Mouse (Mus musculus): Measurements from ENCODE around the gene Ralgapa2. TPM values are rescaled to one million over a fixed set of nuclear protein-coding genes. Genes with fewer than 3 reads are reported as not detected.

Ralgapa2 gene
- total and polyA plus RNA-seq, 2 experiments from 2014 or later: 6.8 to 32.9 TPM

DNA sequence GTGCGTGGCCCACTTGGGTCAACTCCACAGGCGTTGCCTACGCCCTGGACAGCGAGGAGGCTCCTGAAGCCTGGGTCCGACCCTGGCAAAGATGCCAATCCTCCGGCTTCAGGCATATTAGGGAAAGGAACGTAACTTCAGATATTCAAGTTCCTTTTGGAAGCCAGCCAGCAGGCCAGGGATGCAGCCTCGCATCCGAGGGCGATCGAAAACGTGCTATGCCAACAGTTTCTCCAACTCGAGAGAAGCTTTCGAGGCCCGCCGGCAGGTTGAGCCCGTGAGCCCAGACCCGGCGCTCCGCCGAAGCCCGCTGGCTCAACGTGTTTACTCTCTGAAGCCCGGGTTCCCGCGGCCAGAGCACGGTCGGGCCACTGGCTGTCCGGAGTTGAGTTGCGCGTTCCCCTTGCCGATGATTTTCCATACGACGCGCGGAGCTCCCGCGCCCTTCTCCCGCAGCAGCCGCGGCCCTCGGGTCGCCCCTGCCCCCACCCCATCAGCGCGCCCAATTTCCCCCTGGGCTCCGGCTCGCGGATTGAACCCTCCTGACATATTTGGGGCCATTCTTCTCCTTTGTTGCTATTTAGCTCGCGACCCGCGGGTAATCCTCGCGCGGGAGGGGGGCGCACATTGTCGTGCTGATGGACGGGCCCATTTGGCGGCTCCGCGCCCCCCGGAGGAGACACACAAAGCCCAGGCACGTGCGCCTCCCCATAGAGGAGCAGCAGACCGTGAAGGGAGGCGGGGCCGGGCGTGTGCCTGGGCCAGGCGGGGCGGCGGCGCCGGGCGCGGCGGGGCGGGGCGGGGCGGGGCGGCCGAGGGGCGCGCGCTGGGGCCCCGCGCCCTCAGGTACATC is 290.8 kb downstream of the Ralgapa2 start, which contains the start of gene Insm1:
Gene Insm1 (plus strand): TSS at position 846 of the 853 bp plus-strand sequence.
- H3K9ac ChIP-seq: peak within 1 kb of the TSS; percentile 84
- no peaks in the 10 kb centered on the region for H3K9me3 ChIP-seq (ENCODE audit: low read length)
- H3K4me1 ChIP-seq (ENCODE audit: insufficient read depth): peaks cover 8% of the 10 kb centered on the region
- H3K36me3 ChIP-seq (ENCODE audit: insufficient read depth): no peaks in the 10 kb centered on the region
- ATAC-seq: peak; percentile 71
- H3K27ac ChIP-seq (ENCODE audit: low read depth, low read length): peak within 1 kb of the TSS; percentile 94
- H3K4me2 ChIP-seq (ENCODE audit: low read depth): peak within 1 kb of the TSS; percentile 93
- no peaks in the 10 kb centered on the region for H3K27me3 ChIP-seq (ENCODE audit: insufficient read depth, low read length)
- peak; percentile 33; the same call in 1 of the 2 replicates for TF ChIP-seq CTCF (IDR thresholded peaks at IDR 0.05; ENCODE audit: low read depth)
- DNase-seq: peak; percentile 87
- peak within 1 kb of the TSS; percentile 80 for H3K4me3 ChIP-seq (ENCODE audit: low read depth, low read length)
- WGBS: under 1% methylated on average over 85 of the region's 86 CpGs

DNA sequence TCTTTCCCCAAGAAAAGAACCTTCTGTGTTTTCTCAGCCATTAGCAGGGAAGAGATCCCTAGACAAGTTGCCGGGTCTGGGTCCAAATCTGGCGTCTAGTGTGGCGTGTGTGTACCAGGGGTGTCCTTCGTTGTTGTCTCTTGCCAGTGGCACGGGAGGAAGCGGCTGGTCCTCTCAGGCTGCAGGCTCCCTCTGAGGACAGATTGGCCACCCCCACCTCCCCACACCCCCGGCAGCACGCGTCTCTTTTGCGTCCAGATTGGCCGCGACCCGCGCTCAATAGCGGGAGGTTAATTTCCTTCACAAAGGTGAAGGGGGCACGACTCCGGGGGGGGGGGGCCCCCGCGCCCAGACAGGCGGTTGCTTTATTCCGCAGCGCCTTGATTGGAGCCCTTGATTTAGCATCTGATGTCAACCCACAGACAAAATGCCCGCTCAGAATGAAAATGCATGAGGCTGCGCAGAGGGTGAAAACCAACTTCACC is 291.5 kb downstream of the Ralgapa2 start:
- H3K27me3 ChIP-seq (ENCODE audit: insufficient read depth, low read length): no peaks in the 10 kb centered on the region
- ATAC-seq (no peak), DNase-seq (peak; percentile 64)
- no peaks in the 10 kb centered on the region for H3K36me3 ChIP-seq (ENCODE audit: insufficient read depth)
- peak overlapping the region; percentile 80 for H3K4me3 ChIP-seq (ENCODE audit: low read depth, low read length)
- peak overlapping the region; percentile 93 for H3K4me2 ChIP-seq (ENCODE audit: low read depth)
- WGBS: 2% methylated on average over 24 of the region's 24 CpGs
- peak overlapping the region; percentile 94 for H3K27ac ChIP-seq (ENCODE audit: low read depth, low read length)
- peak overlapping the region; percentile 84 for H3K9ac ChIP-seq
- no peak for TF ChIP-seq CTCF (IDR thresholded peaks at IDR 0.05; ENCODE audit: low read depth)
- peaks cover 8% of the 10 kb centered on the region for H3K4me1 ChIP-seq (ENCODE audit: insufficient read depth)
- H3K9me3 ChIP-seq (ENCODE audit: low read length): no peaks in the 10 kb centered on the region

DNA sequence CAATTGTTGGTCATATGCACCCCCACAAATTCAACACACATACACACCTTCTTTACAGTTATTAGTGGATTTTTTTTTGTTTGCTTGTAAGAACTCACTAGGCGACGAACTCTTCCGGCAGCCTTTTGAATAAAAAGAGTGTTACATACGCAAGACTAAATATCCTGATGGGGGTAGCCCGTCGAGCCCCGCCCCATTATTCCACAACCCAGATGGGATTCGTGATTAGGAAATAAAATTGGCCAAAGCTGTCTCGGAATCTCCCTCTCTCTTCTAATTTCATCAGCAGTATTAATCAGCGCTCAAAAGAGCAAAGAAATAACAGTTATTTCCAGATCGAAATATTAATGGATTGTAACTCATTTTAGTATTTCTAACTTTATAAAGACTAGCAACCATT is 292.4 kb downstream of the Ralgapa2 start:
- ATAC-seq: no peak
- H3K36me3 ChIP-seq (ENCODE audit: insufficient read depth): no peaks in the 10 kb centered on the region
- H3K27me3 ChIP-seq (ENCODE audit: insufficient read depth, low read length): no peaks in the 10 kb centered on the region
- H3K4me1 ChIP-seq (ENCODE audit: insufficient read depth): peaks cover 8% of the 10 kb centered on the region
- peak overlapping the region; percentile 9; the same call in 1 of the 2 replicates for H3K4me3 ChIP-seq (ENCODE audit: low read depth, low read length)
- H3K4me2 ChIP-seq (ENCODE audit: low read depth): peak overlapping the region; percentile 20; the same call in 1 of the 2 replicates
- 14% methylated on average over 11 of the region's 11 CpGs for WGBS
- peak overlapping the region; percentile 40; the same call in 1 of the 2 replicates for H3K27ac ChIP-seq (ENCODE audit: low read depth, low read length)
- TF ChIP-seq CTCF (IDR thresholded peaks at IDR 0.05; ENCODE audit: low read depth): no peak
- peak; percentile 40 for DNase-seq
- H3K9me3 ChIP-seq (ENCODE audit: low read length): no peaks in the 10 kb centered on the region
- no peak overlapping the region for H3K9ac ChIP-seq

DNA sequence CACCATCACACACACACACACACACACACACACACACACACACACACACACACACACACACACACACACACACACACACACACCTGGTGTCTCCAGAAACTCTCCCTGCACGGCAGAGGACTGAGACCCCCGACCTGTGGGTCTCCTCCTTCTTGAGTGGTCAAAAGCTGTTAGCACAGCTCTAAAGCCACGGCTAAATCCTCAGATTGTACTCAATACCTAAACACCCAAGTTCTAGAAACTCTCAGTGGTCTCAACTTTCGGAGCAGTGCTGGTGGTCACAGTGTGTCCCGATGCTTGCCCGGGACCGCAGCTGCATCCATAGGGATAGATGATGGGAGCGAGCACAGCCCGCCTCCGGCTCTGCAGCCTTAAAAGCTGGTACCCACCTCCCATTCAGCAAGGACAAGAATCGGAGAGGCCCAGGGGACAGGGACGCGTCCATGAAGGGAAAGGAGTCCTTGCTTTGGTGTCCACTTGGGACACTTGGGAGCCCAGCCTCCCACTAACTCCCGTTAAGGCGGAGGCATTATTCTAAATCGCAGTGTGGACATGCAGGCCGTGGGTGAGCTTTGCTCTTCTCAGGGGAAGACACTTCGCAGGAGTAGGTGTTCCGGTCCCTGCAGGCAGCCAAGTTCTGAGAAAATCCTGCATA is 293.1 kb downstream of the Ralgapa2 start:
- H3K27me3 ChIP-seq (ENCODE audit: insufficient read depth, low read length): no peaks in the 10 kb centered on the region
- H3K27ac ChIP-seq (ENCODE audit: low read depth, low read length): peak overlapping the region; percentile 40; the same call in 1 of the 2 replicates
- peaks cover 8% of the 10 kb centered on the region for H3K4me1 ChIP-seq (ENCODE audit: insufficient read depth)
- no peak overlapping the region for H3K9ac ChIP-seq
- no peak for TF ChIP-seq CTCF (IDR thresholded peaks at IDR 0.05; ENCODE audit: low read depth)
- H3K4me3 ChIP-seq (ENCODE audit: low read depth, low read length): peak overlapping the region; percentile 9; the same call in 1 of the 2 replicates
- ATAC-seq: no peak
- no peaks in the 10 kb centered on the region for H3K36me3 ChIP-seq (ENCODE audit: insufficient read depth)
- DNase-seq: peak; percentile 54
- no peaks in the 10 kb centered on the region for H3K9me3 ChIP-seq (ENCODE audit: low read length)
- WGBS: 15% methylated on average over 19 of the region's 19 CpGs
- H3K4me2 ChIP-seq (ENCODE audit: low read depth): peak overlapping the region; percentile 54

DNA sequence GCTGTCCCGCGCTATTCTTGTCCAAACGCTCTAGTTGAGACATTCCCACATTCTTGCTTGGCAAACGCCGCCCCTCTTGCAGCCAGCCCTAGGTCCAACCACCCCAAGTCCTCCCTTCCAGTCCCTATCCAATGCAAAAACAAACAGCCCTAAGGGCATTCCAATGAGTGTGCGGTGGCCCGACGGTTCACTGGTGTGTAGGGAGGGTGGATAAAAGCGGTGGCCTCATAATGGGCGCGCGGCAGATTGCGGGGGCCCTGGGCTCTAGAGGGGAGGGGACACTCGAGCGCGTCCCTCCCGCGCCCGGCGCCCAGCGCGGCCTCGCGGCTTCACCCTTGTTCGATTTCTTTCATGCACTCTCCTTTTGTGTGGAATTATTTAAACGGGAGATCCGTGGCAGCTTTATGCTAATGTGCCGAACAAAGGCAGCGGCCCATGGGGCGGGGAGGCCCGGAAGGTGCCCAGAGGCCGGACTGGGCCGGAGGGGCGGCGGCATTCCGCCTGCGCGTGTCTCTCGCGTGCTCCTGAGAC is 293.9 kb downstream of the Ralgapa2 start:
- 3% methylated on average over 40 of the region's 40 CpGs for WGBS
- peak overlapping the region; percentile 54 for H3K27ac ChIP-seq (ENCODE audit: low read depth, low read length)
- no peaks in the 10 kb centered on the region for H3K9me3 ChIP-seq (ENCODE audit: low read length)
- peaks cover 8% of the 10 kb centered on the region for H3K4me1 ChIP-seq (ENCODE audit: insufficient read depth)
- no peaks in the 10 kb centered on the region for H3K27me3 ChIP-seq (ENCODE audit: insufficient read depth, low read length)
- H3K9ac ChIP-seq: peak overlapping the region; percentile 46; the same call in 1 of the 2 replicates
- ATAC-seq (no peak), DNase-seq (peak; percentile 53)
- H3K4me2 ChIP-seq (ENCODE audit: low read depth): peak overlapping the region; percentile 54
- TF ChIP-seq CTCF (IDR thresholded peaks at IDR 0.05; ENCODE audit: low read depth): no peak
- H3K36me3 ChIP-seq (ENCODE audit: insufficient read depth): no peaks in the 10 kb centered on the region
- peak overlapping the region; percentile 24 for H3K4me3 ChIP-seq (ENCODE audit: low read depth, low read length)

DNA sequence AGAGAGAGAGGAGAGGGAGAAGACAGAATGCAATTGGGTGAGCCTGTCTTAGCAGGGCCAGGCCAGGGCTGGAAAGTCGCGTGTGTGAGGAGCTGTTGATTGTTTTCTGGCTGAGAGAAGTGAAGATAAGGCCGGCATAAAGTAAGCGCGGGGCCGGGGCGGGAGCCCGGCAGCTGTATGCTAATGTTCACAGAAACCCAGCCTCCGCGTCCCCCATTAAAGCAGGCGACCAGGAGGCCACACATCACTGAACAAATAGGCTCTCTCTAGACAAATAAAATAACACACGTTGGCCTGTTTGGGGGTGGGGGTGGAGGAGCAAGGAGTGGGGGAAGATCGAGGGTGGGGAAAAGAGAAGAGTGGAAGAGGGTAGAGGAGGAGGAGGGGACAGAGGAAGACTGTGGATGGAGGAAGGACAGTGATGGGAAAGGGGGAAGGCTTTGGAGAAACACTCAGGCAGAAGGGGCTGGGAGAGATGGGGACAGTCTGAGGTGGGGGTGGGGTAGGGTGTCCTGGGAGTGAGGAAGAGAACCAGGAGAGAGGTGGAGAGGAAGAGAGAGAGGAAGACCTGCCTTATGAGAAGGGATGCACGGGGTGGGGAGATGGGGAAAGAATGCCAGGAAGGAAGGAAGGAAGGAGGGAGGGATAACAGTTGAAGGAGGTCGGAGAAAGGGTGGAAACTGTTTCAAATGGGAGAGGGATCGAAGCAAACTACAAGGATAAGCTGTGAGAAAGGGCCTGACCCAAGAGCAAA is 294.7 kb downstream of the Ralgapa2 start:
- peaks cover 8% of the 10 kb centered on the region for H3K4me1 ChIP-seq (ENCODE audit: insufficient read depth)

More for the DNA sequence above, 294.7 kb downstream of the Ralgapa2 start:
- Histone ChIP-seq H3K4me2 (ENCODE audit: low read depth) (peak overlapping the region; percentile 54), H3K27me3 (ENCODE audit: insufficient read depth, low read length) (no peaks in the 10 kb centered on the region), H3K4me3 (ENCODE audit: low read depth, low read length) (no peak overlapping the region), H3K9ac (peak overlapping the region; percentile 46; the same call in 1 of the 2 replicates), H3K36me3 (ENCODE audit: insufficient read depth) (no peaks in the 10 kb centered on the region), H3K9me3 (ENCODE audit: low read length) (no peaks in the 10 kb centered on the region), H3K27ac (ENCODE audit: low read depth, low read length) (peak overlapping the region; percentile 54)
- 6% methylated on average over 16 of the region's 16 CpGs for WGBS
- ATAC-seq: peak; percentile 7; the same call in 1 of the 2 replicates
- TF ChIP-seq CTCF (IDR thresholded peaks at IDR 0.05; ENCODE audit: low read depth): no peak
- DNase-seq: peak; percentile 71

Measured in forebrain, postnatal 0 days (tissue).